Mouse (Mus musculus): ENCODE results near the gene Npr1. TPM values are rescaled to one million over a fixed set of nuclear protein-coding genes. Genes with fewer than 3 reads are reported as not detected.

Gene Npr1
- 1 to 10 TPM; 5.7 to 6.1 TPM for total RNA-seq (2021)
- long read RNA-seq, experiment 1, partial matches to known transcripts = 1 of 4 reads
- long read RNA-seq, experiment 1, other reads (novel, unspliced or antisense) = 3 of 4 reads
- long read RNA-seq, experiment 2, full-length matches to known transcripts = 1 of 4 reads
- long read RNA-seq, experiment 2, partial matches to known transcripts = 1 of 4 reads
- long read RNA-seq, experiment 2, other reads (novel, unspliced or antisense) = 2 of 4 reads

DNA sequence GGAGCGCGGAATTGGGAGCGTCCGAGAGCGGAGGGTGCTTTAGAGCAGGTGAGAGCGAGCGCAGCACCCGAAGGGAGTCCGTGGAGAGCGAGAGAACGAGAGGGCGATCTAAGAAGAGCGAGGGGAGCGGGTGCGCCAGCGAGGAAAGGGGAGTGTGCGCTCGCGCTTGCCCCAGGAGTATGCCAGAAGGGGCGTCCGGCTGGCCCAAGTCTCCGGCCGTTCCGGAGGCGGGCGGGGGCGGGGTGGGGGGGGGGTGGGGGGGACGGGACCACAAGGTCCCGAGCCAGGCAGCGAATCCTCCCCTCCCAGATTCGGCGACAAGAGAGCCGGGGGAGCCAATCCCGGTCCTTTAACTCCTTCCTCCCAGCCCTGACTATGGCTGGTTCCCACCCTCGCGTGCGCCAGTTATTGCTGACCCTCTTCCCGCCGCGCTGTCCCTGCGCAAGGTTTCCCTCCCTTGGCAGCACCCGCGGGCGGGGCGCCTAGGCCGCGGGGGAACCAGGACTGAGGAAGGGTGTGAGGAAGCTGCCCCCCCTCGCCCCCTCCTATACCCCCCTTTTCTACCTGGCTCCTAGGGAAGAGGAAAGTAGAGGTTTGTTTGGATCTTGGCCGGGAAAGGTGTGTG is at the start of gene Npr1:
Npr1 (minus strand) TSS at position 181 of the 625 bp plus-strand sequence.
- intact Hi-C loops (cut with DNase I) = loop anchor here (1.0 to 5.0 kb wide), 2 partner anchors 53 to 243 kb away; no protein-coding TSS in a partner anchor
- DNase-seq = peak; percentile 43 to 47

DNA sequence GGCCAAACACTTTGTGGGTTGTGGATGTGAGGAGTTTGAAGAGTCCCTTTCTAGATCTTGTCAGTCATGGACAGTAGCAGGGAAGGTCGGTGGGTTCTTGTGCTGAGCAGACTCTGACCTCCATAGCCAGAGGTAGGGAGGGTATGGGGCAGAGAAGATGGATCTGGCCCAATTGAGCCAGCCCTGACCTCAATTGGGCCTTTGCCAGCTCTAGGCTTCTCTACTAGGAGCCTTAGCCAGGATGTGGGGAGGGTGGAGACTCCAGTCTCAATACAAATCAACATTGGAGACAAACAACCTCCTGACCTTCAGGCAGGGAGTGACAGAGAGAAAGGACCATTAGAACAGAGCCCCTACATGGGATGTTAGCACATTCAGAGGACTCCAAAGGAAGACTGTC is 49.6 kb upstream of the Npr1 start:
- intact Hi-C loops (cut with DNase I) = no loop called here
- peak; percentile 32 to 35 for DNase-seq

DNA sequence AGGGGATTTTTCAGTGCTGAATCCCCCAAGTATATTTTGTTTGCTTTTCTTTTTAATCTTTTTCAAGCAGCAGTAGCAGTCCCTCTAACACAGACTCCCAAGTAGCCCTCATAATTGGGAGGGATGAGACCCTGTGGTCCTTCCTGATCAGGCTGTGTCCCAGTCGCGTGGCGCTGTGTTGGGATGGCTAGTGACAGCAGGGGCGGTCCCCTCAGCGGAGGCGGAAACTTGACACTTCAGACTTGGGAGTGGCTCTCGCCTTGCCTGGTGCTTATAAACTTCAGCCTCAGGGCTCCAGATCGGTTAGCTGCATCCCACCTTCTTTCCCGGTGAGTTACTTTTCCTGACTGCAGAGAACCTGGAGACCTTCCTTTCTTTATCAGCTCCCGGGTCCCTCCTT is 49.0 kb upstream of the Npr1 start:
- peak; percentile 63 to 69 for DNase-seq
- intact Hi-C loops (cut with DNase I) = no loop called here

DNA sequence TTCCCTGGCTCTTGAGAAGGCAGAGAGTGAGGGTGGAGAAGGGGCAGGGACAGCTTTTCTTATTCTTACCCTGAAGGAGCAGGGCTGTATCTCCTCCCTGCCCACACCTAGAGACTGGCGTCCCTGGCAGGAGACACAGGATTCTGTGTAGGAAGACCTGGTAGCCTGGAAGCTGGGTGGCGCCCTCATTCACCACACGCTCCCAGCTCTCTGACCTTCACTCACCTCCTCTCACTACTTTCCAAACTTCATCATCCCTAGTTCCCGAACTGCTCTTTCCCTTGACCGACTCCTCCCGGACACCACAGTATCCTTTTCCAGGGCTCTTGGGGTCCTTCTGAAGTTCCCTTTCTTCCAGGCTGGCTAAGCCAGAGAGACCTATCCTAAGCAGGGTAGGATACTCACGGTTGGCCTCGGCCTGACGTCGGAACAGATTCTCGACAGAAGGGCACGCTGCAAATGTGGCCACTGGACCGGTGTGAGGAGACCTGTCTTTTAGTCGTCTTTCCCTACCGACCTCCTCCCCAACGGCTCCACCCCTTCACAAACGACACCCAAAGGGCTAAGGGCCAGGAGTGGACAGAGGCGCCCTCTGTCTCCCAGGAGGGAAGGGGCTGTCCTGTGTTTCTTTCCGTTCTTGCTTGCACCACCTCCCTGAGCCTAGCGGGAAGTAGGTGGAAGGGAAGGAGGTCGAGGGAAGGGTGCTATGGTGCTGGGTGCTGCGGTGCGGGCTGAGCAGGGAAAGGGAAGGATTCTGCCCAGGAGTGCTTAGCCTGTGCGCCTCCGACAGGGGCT is 48.3 kb upstream of the Npr1 start, which contains the start of the genes S100a1 and S100a13:
S100a1 (minus strand) TSS at position 597 of the 795 bp plus-strand sequence.
S100a13 (plus strand) TSS at position 640 of the 795 bp plus-strand sequence.
- intact Hi-C loops (cut with DNase I) = no loop called here
- DNase-seq = peak; percentile 67 to 76

DNA sequence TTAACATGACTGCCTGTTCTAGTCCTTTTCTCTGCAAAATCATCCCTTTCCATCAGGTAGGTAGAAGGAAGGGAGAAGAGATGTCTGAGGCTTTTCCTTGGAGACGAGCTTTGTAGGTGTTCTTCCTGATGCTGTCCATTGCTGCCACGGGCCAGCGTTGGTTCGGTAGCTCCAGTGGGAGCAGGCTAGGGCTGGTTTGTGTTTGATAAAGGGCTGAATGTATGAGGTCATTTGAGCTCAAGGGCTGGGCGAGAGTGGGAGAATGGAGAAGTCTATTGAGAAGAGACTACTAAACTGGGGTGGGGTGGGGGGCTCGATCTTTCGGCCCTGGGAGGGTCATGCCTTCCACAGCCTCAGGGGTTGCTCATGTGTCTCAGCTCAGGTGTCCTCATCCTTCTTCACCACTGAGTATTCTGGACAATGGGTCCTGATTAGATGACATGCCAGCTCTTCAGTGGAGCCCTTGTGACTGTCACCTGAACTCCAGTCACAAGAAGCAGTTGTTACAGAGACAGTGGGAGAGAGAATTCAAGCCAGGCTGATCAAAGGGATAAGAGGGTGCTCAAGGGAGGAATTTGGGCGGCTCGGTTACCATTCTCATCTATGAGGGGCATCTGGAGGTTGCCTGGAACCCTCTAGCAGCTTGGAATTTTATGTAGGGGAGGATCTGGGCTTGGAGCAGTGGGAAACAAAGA is 47.4 kb upstream of the Npr1 start:
- DNase-seq = no peak
- intact Hi-C loops (cut with DNase I) = no loop called here

DNA sequence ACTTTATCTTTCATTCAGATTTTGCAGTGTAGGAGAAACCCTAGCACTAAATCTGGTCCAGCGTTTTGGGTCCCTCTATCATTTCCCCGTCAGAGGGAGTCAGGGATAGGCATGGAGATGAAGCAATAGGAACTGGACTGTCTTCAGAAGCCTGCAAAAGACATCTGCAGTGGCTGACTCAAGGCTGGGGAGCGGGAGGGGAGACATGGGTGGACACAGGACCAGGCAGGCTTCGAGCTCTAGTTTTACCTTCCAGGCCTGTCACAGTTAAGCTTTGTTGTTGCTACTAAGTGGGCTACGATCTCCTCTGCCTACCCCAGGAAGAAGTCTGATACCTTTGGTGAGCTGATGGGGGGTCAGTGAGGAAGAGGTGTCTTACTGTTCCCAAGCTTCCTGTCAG is 46.6 kb upstream of the Npr1 start:
- intact Hi-C loops (cut with DNase I) = no loop called here

DNA sequence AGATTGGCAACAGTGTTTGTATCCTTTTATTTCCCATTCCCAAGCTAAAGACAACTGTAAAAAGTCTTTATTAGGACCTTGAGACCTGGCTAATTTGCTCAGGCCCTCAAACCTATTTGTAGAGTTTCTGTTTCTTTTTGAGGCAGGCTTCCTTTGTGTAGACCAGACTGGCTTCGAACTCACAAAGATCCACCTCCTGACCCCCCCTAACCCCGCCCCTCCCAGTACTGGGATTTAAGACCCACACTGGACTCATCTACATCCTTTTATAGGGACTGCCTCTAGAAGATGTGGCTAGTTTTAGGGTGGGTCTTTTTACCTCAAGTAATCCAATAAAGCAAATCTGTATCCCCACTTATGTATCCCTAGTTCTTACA is 44.1 kb upstream of the Npr1 start:
- DNase-seq = no peak
- intact Hi-C loops (cut with DNase I) = no loop called here

More for the DNA sequence above, 46.6 kb upstream of the Npr1 start:
- no peak for DNase-seq

DNA sequence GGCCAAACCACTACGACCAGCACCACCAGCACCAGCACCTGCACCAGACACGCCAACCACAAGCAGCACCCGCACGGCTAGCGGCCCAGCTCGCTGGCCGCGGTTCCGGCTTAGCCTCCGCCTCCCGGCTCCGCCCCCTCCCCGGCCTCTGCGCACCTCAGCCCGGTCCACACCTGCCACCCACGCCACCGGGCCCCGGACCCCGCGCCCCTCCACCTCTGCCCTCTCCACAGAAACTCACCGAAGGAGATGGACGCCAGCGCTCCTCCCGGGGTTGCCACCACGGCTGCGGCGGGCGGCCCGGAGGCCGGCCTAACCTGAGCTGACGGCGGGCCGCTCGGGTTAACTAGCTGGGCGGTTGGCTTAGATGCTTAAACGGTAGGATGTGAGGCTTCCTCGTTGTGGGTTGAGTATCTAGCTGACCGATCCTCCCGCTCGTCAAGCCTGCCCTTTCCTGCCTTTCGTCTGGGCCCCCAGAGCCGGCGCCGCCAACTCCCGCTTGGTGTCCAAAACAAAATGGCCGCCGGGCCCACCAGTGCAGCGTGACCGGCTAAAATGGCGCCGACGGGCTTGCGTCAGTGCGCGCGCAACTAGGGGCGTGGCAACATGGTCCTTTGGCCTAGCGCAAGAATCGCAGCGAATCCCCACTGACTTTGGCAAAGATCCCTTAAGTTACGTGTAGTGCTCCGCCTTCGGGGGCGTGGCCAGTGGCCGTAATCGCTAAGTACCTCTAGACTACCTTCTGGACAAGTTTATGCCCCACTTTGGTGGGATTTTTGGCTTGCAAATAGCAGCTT is 43.5 kb upstream of the Npr1 start, which contains the start of gene Chtop:
Chtop (minus strand) TSS at position 549 of the 797 bp plus-strand sequence.
- intact Hi-C loops (cut with DNase I) = loop anchor here (1.0 kb wide), 1 partner anchor 19 kb away; no protein-coding TSS in a partner anchor
- peak; percentile 99 for DNase-seq

DNA sequence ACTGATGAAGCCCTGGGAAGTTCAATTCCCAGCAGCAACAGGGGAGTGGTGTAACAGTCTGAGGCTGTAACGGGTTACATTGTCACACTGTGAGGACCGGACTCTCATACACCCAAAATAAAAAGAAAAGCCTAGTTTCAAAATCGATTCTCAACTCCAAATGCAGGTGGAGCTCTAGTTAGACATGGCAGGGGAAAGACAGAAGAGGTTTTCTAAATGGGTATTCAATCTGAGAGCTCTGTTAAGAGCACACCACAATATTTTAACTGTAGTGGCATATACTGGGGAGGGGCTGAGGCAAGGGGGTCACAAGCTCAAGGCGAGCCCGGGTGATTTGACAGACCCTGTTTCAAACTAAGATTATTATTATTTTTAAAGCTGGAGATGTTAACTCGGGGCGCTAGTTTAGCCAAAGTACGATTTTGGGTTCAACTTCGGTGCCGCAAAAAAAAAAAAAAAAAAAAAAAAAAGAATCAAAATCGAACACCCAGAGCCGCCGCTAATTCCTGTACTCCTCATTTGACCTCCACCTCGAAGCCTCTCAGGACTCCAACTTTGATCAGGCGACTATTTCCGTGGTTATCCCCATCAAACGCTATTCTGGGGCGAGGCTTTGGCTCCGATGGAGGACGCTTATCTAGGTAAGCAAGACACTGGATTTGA is 42.8 kb upstream of the Npr1 start:
- intact Hi-C loops (cut with DNase I) = loop anchor here (1.0 kb wide), 1 partner anchor 18 kb away; no protein-coding TSS in a partner anchor

DNA sequence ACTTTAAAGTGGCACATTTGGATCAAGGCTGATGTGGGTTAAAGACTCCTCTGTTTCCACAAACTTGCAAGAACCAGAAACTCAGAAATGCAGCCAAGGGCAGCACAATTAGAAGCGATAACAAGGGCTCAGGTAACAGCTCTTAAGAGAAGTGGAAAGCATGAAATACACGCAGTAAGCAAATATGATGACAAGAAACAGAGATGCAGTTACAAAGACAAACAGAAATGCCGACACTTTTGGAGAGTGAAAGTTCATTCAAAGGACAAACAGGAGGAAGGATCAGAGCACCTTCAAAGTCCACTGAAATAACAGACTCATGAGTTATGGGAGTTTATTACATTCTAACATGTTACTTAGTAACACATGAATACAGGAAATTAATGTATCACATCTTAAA is 40.7 kb upstream of the Npr1 start:
- no peak for DNase-seq
- intact Hi-C loops (cut with DNase I) = no loop called here

More for the DNA sequence above, 42.8 kb upstream of the Npr1 start:
- no peak for DNase-seq

DNA sequence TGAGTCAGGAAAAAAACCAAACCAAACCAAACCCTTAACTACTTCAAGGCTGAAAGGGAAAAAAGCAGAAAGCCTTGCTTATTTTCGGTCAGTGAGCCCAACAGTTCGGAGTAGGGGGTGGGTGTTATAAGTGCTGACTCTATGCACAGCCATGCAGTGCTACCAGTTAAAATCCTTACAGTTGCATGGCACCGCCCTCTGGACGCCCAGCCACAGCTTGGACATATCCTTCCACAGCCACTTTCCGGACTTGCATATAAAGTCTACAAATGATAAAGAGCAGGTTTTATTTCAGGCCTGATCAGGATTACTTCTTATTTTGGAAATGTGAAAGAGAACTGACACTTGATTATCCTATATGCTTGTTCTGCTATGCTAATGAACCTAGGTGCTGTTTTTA is 39.5 kb upstream of the Npr1 start:
- intact Hi-C loops (cut with DNase I) = no loop called here
- DNase-seq = no peak

DNA sequence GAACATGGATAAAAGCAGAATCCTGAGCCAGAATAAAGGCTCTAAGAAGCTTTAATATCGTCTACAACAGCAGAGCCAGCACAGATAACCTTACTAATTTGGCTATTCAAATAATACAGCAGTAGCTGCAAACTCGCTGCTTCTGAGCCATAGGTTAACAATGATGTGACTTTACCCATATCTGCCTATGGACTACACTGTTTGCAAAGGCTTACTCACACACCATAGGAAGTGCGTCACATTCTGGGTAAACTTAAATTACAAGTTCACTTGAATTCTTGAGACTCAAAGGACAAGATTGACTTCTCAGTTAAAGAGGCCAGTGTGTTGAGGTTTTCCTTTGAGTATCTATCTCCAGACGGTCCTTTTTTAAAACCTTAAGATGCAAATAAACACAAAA is 37.8 kb upstream of the Npr1 start:
- DNase-seq = no peak
- intact Hi-C loops (cut with DNase I) = no loop called here

DNA sequence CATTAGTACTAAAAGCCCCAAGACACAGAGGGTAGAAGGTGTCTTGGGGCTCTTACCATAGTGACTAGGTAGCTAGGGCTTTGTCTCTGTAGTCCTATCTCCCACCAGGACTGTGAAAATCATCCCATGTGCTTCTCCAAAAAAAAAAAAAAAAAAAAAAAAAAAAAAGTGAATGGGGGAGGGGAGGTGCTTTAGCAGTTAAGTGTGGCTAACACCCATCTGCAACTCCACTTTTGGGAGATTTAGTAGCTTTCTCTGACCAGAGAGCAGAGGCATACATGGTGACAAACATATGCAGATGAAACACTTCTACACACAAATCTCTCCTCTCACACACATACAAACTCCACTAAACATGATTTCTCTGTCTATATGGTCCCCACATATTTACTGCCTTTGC is 31.9 kb upstream of the Npr1 start:
- intact Hi-C loops (cut with DNase I) = no loop called here
- DNase-seq = no peak

DNA sequence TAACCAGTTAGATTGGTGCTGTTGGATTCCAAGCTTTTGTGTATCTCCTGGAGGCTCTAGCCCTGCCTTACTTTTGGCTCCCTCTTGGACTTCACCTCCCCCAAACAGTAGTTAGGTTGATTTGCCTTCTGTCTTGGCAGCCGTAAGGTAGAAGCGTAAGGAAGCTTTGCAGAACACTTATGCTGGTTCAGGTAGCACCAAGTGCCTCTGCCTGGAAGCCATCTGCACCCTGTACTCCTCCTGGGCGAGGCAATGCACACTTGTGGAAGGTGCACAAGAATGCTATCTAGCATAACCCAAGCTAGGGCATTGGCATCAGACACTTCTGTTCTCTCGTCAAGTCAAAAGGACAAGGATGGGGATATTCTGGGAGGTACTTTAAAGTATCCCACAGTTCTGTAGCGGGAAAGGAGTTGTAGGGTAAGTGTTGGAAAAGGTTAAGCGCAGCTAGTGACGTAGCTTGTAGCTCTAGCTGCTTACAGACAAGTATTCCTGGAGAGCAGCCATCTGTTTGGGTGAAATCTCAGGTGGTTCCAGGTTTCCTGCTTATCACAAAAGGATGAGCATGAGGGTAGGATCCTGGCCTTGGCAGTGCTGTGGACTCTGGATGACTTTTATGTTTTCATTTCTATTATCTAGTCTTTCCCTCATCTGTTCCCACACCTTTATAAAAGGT is 30.3 kb upstream of the Npr1 start:
- no peak for DNase-seq
- intact Hi-C loops (cut with DNase I) = no loop called here

DNA sequence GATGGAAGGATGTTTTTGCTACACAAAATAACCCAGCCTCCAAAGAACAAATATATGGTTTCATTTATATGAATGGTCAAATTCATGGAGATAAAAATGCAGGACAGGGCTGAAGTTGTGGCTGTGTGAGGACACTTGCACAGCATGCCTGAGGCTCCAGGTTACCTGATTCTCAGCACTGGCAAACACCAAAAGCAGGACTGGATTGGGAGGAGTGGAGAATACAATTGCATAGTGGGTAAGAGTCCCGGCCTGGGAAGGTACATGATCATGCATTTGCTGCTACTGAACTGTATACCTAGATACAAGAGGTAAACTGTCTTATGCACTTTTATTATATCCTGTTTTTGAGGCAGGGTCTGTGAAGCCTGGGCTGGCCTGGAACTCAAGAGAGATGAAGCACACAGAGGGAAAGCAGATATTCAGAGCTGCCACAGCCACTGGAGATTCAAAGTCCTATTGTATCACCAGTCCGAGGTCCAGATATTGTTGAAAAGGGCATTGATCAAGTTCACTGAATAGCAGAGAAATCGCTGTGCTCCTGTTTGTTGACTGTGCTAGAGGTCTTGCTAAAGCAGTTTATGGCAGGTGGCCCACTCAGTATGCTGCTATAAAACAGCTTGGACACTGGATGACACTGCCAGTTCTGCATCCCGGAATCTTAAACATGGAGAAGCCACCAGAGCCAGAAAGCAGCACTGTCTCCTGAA is 28.3 kb upstream of the Npr1 start:
- intact Hi-C loops (cut with DNase I) = no loop called here
- no peak for DNase-seq

DNA sequence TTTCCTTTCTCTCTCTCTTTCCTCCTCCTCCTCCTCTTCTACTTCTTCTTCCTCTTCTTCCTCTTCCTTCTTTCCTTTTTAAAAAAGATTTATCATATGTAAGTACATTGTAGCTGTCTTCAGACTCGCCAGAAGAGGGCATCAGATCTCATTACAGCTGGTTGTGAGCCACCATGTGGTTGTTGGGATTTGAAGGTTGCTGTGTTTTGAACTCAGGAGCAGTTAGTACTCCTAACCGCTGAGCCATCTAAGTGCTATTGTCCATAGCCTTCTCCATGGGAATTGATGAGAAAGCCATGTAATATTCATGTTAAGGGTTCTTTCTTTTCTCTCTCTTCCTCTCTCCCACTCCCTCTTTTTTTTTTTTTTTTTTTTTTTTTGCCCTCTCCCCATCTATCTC is 25.7 kb upstream of the Npr1 start:
- no peak for DNase-seq
- intact Hi-C loops (cut with DNase I) = no loop called here

DNA sequence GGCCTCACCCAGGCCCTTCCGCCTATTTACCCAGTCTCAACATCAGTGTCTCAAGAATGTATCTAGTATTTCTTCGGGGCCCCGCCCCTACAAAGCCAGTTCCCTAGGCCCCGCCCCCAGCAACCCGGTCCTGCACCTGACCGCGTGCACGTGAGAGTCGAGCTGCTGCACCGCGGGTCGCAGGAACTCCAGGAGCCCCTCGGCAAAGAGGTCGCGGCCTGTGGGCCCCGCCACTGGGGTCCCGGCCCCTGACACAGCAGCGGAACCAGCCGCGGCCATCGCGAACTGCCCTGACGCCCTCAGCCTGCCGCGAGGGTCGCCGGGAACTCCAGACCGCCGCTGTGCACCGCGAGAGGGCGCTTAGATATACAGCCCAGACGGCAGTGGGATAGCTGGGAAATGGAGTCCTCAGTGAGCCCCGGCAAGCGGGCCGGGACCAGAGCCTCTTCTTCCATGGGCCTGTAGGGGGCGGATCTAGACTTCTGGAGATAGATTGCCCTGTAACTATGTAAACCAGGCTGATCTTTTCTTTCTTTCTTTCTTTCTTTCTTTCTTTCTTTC is 25.1 kb upstream of the Npr1 start, which contains the start of gene Snapin:
Snapin (minus strand) TSS at position 338 of the 561 bp plus-strand sequence.
- peak; percentile 94 for DNase-seq
- intact Hi-C loops (cut with DNase I) = loop anchor here (1.0 kb wide), 1 partner anchor 18 kb away; no protein-coding TSS in a partner anchor

DNA sequence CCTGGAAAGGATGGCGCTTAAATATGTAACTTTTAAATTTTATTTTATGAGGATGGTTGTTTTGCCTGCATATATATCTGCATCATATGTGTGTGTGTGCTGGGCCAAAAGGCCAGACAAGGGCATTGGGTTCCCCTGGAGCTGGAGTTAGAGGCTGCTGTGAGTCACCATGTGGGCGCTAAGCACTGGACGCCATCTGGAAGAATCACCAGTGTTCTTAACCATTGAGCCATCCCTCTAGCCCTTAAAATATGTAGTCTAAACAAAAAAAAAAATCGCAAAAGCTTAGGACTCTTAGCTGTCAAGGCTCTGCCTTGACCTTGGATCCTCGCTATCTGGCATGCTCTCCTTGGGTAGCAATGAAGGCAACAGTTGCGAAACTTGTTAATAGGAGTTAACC is 22.9 kb upstream of the Npr1 start:
- no peak for DNase-seq
- intact Hi-C loops (cut with DNase I) = no loop called here

Data from gastrocnemius, postnatal 36 days (tissue).